Mouse (Mus musculus) kidney, adult 2 months (tissue): ENCODE measurements around the gene Ap1s3. TPM values are rescaled to one million over a fixed set of nuclear protein-coding genes. Genes with fewer than 3 reads are reported as not detected.

ENCODE experiments used
- DNase-seq: peaks from one replicate; pipeline ENCODE4 v3.0.0; 2021
- H3K27ac ChIP-seq: fragments of 200-500 bp; 2 replicates; pipeline ENCODE4 v1.5.1; 2012; ENCODE audit warnings: low read depth, low read length, control low read depth, inconsistent platforms; ENCODE audit not compliant: insufficient read depth
- H3K27me3 ChIP-seq: fragments of 200-500 bp; replicated peaks from 2 replicates; pipeline ENCODE4 v1.6.1; 2012; ENCODE audit warnings: mild to moderate bottlenecking, moderate library complexity, low read length, inconsistent platforms; ENCODE audit not compliant: control insufficient read depth, insufficient read depth
- H3K36me3 ChIP-seq: fragments of 200-500 bp; 2 replicates; pipeline ENCODE4 v1.6.1; 2012; ENCODE audit warnings: mild to moderate bottlenecking, moderate library complexity, low read length, inconsistent platforms; ENCODE audit not compliant: control insufficient read depth, insufficient read depth
- H3K4me1 ChIP-seq: fragments of 200-500 bp; 2 replicates; pipeline ENCODE4 v1.6.1; 2011; ENCODE audit warnings: low read length; ENCODE audit not compliant: control insufficient read depth, insufficient read depth
- H3K4me3 ChIP-seq: fragments of 200-500 bp; 2 replicates; pipeline ENCODE4 v1.5.1; 2011; ENCODE audit warnings: mild to moderate bottlenecking, low read depth, low read length, control low read depth; ENCODE audit not compliant: insufficient read depth
- CTCF ChIP-seq: fragments of 200-500 bp; conservative IDR thresholded peaks from 2 replicates; pipeline ENCODE4 v1.5.1; 2011; ENCODE audit warnings: low read depth, mild to moderate bottlenecking, control low read depth, low read length, moderate library complexity, mixed read lengths; ENCODE audit not compliant: insufficient read depth, insufficient read length
- POLR2A ChIP-seq: fragments of 200-500 bp; IDR thresholded peaks from one replicate; pipeline ENCODE4 v1.6.1; 2011; ENCODE audit warnings: low read depth, low read length, control low read depth
- WGBS: fragments of 180-500 bp; shearing (Covaris S2); methylation state at CpG from one replicate; pipeline ENCODE4 v1.1.7; 2018; 5-methylcytosine and 5-hydroxymethylcytosine counted together
- polyA plus RNA-seq: library from polyadenylated mRNA; depleted of rRNA; stranded (reverse); fragments of >200 nt; gene quantifications from 2 replicates; pipeline ENCODE4 v1.2.3, GENCODE M21; 2012; rRNA removed

Gene Ap1s3
- polyA plus RNA-seq, result 30.3 and 43.7 TPM in 2 replicates

GRCm38 (mm10) chr1:79671543-79672337 lies at the start of gene Ap1s3:
Gene Ap1s3 (minus strand): TSS chr1:79671972.
- Histone ChIP-seq H3K4me1 (peaks cover 7% of the 10 kb centered on the region), H3K27ac (peak within 1 kb of the TSS; percentile 61; the same call in 1 of the 2 replicates), H3K27me3 (no peaks in the 10 kb centered on the region), H3K36me3 (no peaks in the 10 kb centered on the region), H3K4me3 (peak within 1 kb of the TSS; percentile 65)
- DNase-seq, result peak; percentile 83
- 1% methylated on average over 51 of the region's 51 CpGs for WGBS
- TF ChIP-seq CTCF, result no peak
- peak; percentile 43 for TF ChIP-seq POLR2A

GRCm38 (mm10) chr1:79714152-79714923 lies 42.6 kb upstream of the Ap1s3 start:
- no peaks in the 10 kb centered on the region for H3K27me3 ChIP-seq
- H3K4me1 ChIP-seq, result peaks cover 20% of the 10 kb centered on the region
- no peak overlapping the region for H3K4me3 ChIP-seq
- H3K27ac ChIP-seq, result peak overlapping the region; percentile 74
- no peaks in the 10 kb centered on the region; the same call in 1 of the 2 replicates for H3K36me3 ChIP-seq
- TF ChIP-seq POLR2A, result no peak
- TF ChIP-seq CTCF, result no peak
- 58% methylated on average over 13 of the region's 13 CpGs for WGBS
- DNase-seq, result peak; percentile 87

- no peak for TF ChIP-seq CTCF
- no peak for TF ChIP-seq POLR2A
- Histone ChIP-seq H3K4me3 (no peak overlapping the region), H3K4me1 (peaks cover 20% of the 10 kb centered on the region), H3K27ac (peak overlapping the region; percentile 58), H3K36me3 (peaks cover 2% of the 10 kb centered on the region; the same call in 1 of the 2 replicates), H3K27me3 (no peaks in the 10 kb centered on the region)
- WGBS, result 68% methylated on average over 5 of the region's 5 CpGs
- peak; percentile 83 for DNase-seq
These were observed 41.3 kb upstream of the Ap1s3 start for GRCm38 (mm10) chr1:79713081-79713480.

- TF ChIP-seq CTCF (no peak), POLR2A (no peak)
- Histone ChIP-seq H3K27me3 (no peaks in the 10 kb centered on the region), H3K27ac (peak overlapping the region; percentile 68), H3K4me3 (no peak overlapping the region), H3K4me1 (peaks cover 20% of the 10 kb centered on the region), H3K36me3 (peaks cover 2% of the 10 kb centered on the region; the same call in 1 of the 2 replicates)
- peak; percentile 50 for DNase-seq
- 52% methylated on average over 18 of the region's 18 CpGs for WGBS
These were observed 39.7 kb upstream of the Ap1s3 start for GRCm38 (mm10) chr1:79711147-79712126.

- peaks cover 20% of the 10 kb centered on the region for H3K4me1 ChIP-seq
- H3K27ac ChIP-seq, result peak overlapping the region; percentile 47
- 39% methylated on average over 4 of the region's 4 CpGs for WGBS
- H3K27me3 ChIP-seq, result no peaks in the 10 kb centered on the region
- no peak for TF ChIP-seq POLR2A
- no peak for TF ChIP-seq CTCF
- H3K4me3 ChIP-seq, result no peak overlapping the region
- H3K36me3 ChIP-seq, result peaks cover 4% of the 10 kb centered on the region; the same call in 1 of the 2 replicates
- no peak for DNase-seq
These were observed 38.9 kb upstream of the Ap1s3 start for GRCm38 (mm10) chr1:79710678-79711077.

GRCm38 (mm10) chr1:79710216-79710615 lies 38.4 kb upstream of the Ap1s3 start:
- H3K36me3 ChIP-seq, result peaks cover 4% of the 10 kb centered on the region; the same call in 1 of the 2 replicates
- TF ChIP-seq CTCF, result no peak

More at GRCm38 (mm10) chr1:79710216-79710615, 38.4 kb upstream of the Ap1s3 start:
- peaks cover 20% of the 10 kb centered on the region for H3K4me1 ChIP-seq
- WGBS, result 67% methylated on average over 8 of the region's 8 CpGs
- no peak overlapping the region for H3K27ac ChIP-seq
- no peak overlapping the region for H3K4me3 ChIP-seq
- H3K27me3 ChIP-seq, result no peaks in the 10 kb centered on the region
- no peak for DNase-seq
